Mouse (Mus musculus): Measurements from ENCODE around the gene Rab1a. TPM values are rescaled to one million over a fixed set of nuclear protein-coding genes. Genes with fewer than 3 reads are reported as not detected.
A peak's percentile ranks its signal among the peaks of the same experiment; 100 is the strongest.

Gene Rab1a
- polyA plus RNA-seq, 1 experiment from 2014 or later = 93.3 TPM

DNA sequence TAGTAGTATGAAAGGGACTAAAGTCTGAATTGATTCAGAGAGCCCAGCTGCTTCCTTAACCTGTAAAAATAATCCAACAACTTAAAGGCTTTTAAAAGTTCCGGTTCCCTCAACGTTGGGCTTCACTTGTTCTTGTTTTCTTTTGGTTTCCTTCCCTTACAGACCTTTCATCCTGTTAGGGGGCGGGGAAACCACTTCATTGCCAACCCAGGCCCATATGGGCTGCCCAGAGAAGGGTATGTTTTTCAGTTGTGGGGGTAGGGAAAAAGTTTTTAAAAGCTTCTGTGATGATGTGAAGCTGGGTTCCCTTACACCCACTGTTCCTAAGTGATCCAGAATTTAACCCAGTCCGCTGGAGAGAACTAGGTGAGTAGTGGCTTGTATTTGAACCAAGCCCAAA, 47.0 kb downstream of the Rab1a start:
- no peak for ATAC-seq (ENCODE audit: low read depth)
- Histone ChIP-seq H3K27ac (ENCODE audit: low read length) (no peak overlapping the region), H3K9ac (ENCODE audit: low read depth, low read length) (peak overlapping the region; percentile 88), H3K27me3 (ENCODE audit: control insufficient read depth, insufficient read depth, low read depth, low read length) (no peaks in the 10 kb centered on the region), H3K36me3 (ENCODE audit: control insufficient read depth, insufficient read depth) (no peaks in the 10 kb centered on the region), H3K4me3 (ENCODE audit: low read depth, low read length) (peak overlapping the region; percentile 84), H3K4me1 (ENCODE audit: control insufficient read depth, low read depth, low read length) (peaks cover 34% of the 10 kb centered on the region), H3K4me2 (ENCODE audit: low read depth, low read length) (peak overlapping the region; percentile 100), H3K9me3 (replicated peaks; ENCODE audit: control insufficient read depth, low read length) (no peaks in the 10 kb centered on the region)
- 4% methylated on average over 4 of the region's 4 CpGs for whole genome bisulfite sequencing (ENCODE audit: insufficient replicate concordance)

DNA sequence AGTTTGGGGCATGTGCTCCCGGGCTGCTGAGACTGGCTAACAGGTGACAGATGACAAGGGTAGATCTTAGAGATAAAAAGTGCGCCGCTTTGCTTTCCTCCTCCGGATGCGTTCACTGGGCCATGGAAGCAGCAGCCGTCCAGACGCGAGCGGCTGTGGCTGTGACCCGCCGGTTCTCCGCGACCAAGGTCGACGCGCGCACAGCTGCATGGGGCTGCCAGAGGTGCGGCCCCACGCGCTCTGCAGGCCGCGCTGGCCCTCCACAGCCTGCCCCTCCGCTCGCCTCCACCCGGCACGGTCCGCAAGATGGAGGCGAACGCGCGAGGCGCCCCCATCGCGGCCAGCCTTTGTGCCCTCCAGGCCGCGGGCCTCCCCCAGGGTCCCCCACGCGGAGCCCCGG, 47.6 kb downstream of the Rab1a start:
- peaks cover 34% of the 10 kb centered on the region for H3K4me1 ChIP-seq (ENCODE audit: control insufficient read depth, low read depth, low read length)
- H3K27ac ChIP-seq (ENCODE audit: low read length) = peak overlapping the region; percentile 75
- peak overlapping the region; percentile 88 for H3K9ac ChIP-seq (ENCODE audit: low read depth, low read length)
- peak overlapping the region; percentile 100 for H3K4me2 ChIP-seq (ENCODE audit: low read depth, low read length)
- peak; percentile 49 for ATAC-seq (ENCODE audit: low read depth)
- under 1% methylated on average over 39 of the region's 39 CpGs for WGBS (ENCODE audit: insufficient replicate concordance)
- H3K9me3 ChIP-seq (replicated peaks; ENCODE audit: control insufficient read depth, low read length) = no peaks in the 10 kb centered on the region
- no peaks in the 10 kb centered on the region for H3K36me3 ChIP-seq (ENCODE audit: control insufficient read depth, insufficient read depth)
- H3K4me3 ChIP-seq (ENCODE audit: low read depth, low read length) = peak overlapping the region; percentile 84
- H3K27me3 ChIP-seq (ENCODE audit: control insufficient read depth, insufficient read depth, low read depth, low read length) = no peaks in the 10 kb centered on the region

GRCm38 (mm10) chr11:20249296-20250110, 48.3 kb downstream of the Rab1a start, which contains the start of gene Cep68:
Gene Cep68 (minus strand): TSS chr11:20249429.
- Histone ChIP-seq H3K4me1 (ENCODE audit: control insufficient read depth, low read depth, low read length) (peaks cover 31% of the 10 kb centered on the region), H3K36me3 (ENCODE audit: control insufficient read depth, insufficient read depth) (no peaks in the 10 kb centered on the region), H3K27me3 (ENCODE audit: control insufficient read depth, insufficient read depth, low read depth, low read length) (no peaks in the 10 kb centered on the region), H3K9me3 (replicated peaks; ENCODE audit: control insufficient read depth, low read length) (no peaks in the 10 kb centered on the region), H3K9ac (ENCODE audit: low read depth, low read length) (peak within 1 kb of the TSS; percentile 88), H3K27ac (ENCODE audit: low read length) (peak within 1 kb of the TSS; percentile 75), H3K4me2 (ENCODE audit: low read depth, low read length) (peak within 1 kb of the TSS; percentile 100), H3K4me3 (ENCODE audit: low read depth, low read length) (peak within 1 kb of the TSS; percentile 84)
- ATAC-seq (ENCODE audit: low read depth) = peak; percentile 99
- under 1% methylated on average over 56 of the region's 59 CpGs for WGBS (ENCODE audit: insufficient replicate concordance)

- no peak for ATAC-seq (ENCODE audit: low read depth)
- no peak overlapping the region for H3K4me2 ChIP-seq (ENCODE audit: low read depth, low read length)
- no peaks in the 10 kb centered on the region for H3K36me3 ChIP-seq (ENCODE audit: control insufficient read depth, insufficient read depth)
- WGBS (ENCODE audit: insufficient replicate concordance) = 65% methylated on average over 6 of the region's 6 CpGs
- H3K9me3 ChIP-seq (replicated peaks; ENCODE audit: control insufficient read depth, low read length) = no peaks in the 10 kb centered on the region
- no peak overlapping the region for H3K4me3 ChIP-seq (ENCODE audit: low read depth, low read length)
- H3K4me1 ChIP-seq (ENCODE audit: control insufficient read depth, low read depth, low read length) = peaks cover 27% of the 10 kb centered on the region
- H3K9ac ChIP-seq (ENCODE audit: low read depth, low read length) = no peak overlapping the region
- no peak overlapping the region for H3K27ac ChIP-seq (ENCODE audit: low read length)
- H3K27me3 ChIP-seq (ENCODE audit: control insufficient read depth, insufficient read depth, low read depth, low read length) = no peaks in the 10 kb centered on the region
Observed at GRCm38 (mm10) chr11:20250476-20251178, 49.4 kb downstream of the Rab1a start.

- Histone ChIP-seq H3K4me3 (ENCODE audit: low read depth, low read length) (no peak overlapping the region), H3K9ac (ENCODE audit: low read depth, low read length) (no peak overlapping the region), H3K27me3 (ENCODE audit: control insufficient read depth, insufficient read depth, low read depth, low read length) (no peaks in the 10 kb centered on the region), H3K9me3 (replicated peaks; ENCODE audit: control insufficient read depth, low read length) (no peaks in the 10 kb centered on the region), H3K4me1 (ENCODE audit: control insufficient read depth, low read depth, low read length) (peaks cover 11% of the 10 kb centered on the region), H3K27ac (ENCODE audit: low read length) (no peak overlapping the region), H3K36me3 (ENCODE audit: control insufficient read depth, insufficient read depth) (no peaks in the 10 kb centered on the region), H3K4me2 (ENCODE audit: low read depth, low read length) (no peak overlapping the region)
- ATAC-seq (ENCODE audit: low read depth) = no peak
- WGBS (ENCODE audit: insufficient replicate concordance) = 53% methylated on average over 2 of the region's 2 CpGs
Observed at GRCm38 (mm10) chr11:20253088-20253487, 51.9 kb downstream of the Rab1a start.

DNA sequence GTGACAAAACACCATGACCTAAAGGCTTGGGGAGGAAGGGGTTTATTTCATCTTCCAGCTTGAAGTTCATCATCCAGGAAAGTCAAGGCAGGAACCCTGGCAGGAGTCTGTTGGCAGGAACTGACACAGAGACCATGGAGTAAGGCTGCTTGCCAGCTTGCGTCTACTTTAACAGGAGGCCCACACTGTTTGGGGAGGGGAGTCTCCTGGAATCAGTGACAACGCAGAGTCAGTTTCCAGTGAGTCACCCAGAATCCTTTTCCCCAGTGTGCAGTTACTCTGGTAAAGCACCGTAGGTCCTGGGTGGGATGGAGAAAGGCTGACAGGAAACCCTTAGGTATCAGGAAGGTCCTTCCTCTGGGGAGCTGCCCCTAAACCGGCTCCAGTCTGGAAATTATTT, 53.6 kb downstream of the Rab1a start:
- Histone ChIP-seq H3K27ac (ENCODE audit: low read length) (no peak overlapping the region), H3K4me2 (ENCODE audit: low read depth, low read length) (no peak overlapping the region), H3K27me3 (ENCODE audit: control insufficient read depth, insufficient read depth, low read depth, low read length) (no peaks in the 10 kb centered on the region), H3K36me3 (ENCODE audit: control insufficient read depth, insufficient read depth) (no peaks in the 10 kb centered on the region), H3K4me1 (ENCODE audit: control insufficient read depth, low read depth, low read length) (peaks cover 1% of the 10 kb centered on the region), H3K4me3 (ENCODE audit: low read depth, low read length) (no peak overlapping the region), H3K9me3 (replicated peaks; ENCODE audit: control insufficient read depth, low read length) (no peaks in the 10 kb centered on the region), H3K9ac (ENCODE audit: low read depth, low read length) (no peak overlapping the region)
- 70% methylated on average over 4 of the region's 4 CpGs for WGBS (ENCODE audit: insufficient replicate concordance)
- ATAC-seq (ENCODE audit: low read depth) = no peak

DNA sequence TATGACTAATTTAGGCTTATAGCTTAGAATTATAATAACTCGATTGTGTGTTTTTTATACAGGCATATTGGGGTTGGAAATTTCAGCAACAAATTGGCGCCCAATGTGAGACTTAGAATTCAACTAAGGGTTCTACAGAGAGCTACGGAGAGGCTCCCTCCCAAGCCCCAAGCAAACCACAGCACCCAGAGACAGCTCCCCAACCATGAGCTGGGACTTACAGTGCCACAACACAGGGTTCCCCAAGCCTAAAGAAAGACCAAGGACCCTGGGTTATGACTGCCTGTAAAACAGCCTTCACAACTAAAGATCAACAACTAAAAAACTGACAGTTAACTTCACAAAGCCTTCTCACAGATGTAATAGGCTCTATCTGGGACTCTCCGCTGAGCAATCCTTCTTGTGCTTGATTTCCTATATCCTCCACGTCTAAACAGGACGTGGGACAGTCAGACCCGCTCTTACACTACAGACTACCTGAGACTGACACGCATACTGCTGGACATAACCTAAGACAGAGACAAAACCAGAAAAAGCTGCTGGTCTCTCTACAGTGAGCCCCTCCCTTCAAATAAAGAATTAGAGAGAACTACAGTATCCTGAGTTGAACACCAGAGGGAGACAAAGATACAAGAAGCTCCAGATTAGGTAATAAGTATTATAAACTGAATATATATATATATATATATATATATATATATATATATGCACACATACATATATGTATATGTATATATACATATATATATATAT, 61.6 kb downstream of the Rab1a start:
- Histone ChIP-seq H3K36me3 (ENCODE audit: control insufficient read depth, insufficient read depth) (no peaks in the 10 kb centered on the region), H3K4me2 (ENCODE audit: low read depth, low read length) (no peak overlapping the region), H3K27me3 (ENCODE audit: control insufficient read depth, insufficient read depth, low read depth, low read length) (no peaks in the 10 kb centered on the region), H3K4me3 (ENCODE audit: low read depth, low read length) (no peak overlapping the region), H3K27ac (ENCODE audit: low read length) (no peak overlapping the region), H3K4me1 (ENCODE audit: control insufficient read depth, low read depth, low read length) (no peaks in the 10 kb centered on the region), H3K9ac (ENCODE audit: low read depth, low read length) (no peak overlapping the region), H3K9me3 (replicated peaks; ENCODE audit: control insufficient read depth, low read length) (no peaks in the 10 kb centered on the region)
- ATAC-seq (ENCODE audit: low read depth) = no peak
- WGBS (ENCODE audit: insufficient replicate concordance) = 37% methylated on average over 8 of the region's 8 CpGs

DNA sequence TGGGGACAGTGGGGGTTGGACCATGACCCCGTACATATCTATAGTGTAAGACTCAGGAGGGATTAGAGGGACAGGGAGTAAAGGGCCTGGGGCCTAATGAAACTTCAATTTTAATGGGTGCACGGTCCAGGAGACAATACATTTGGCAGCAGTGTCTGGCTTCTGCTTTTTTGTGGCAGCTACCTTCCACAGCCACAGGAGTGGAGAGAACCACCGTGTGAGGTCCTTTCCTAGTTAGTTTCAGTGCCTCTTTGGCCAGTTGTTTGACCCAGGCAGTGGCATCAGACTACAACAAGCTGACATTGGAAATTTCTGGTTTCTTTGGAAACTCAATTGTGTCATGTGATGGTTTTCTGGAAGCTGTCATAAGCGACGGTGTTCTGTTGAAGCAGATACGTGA, 68.7 kb downstream of the Rab1a start:
- Histone ChIP-seq H3K4me2 (ENCODE audit: low read depth, low read length) (no peak overlapping the region), H3K4me1 (ENCODE audit: control insufficient read depth, low read depth, low read length) (no peaks in the 10 kb centered on the region), H3K9ac (ENCODE audit: low read depth, low read length) (no peak overlapping the region), H3K27me3 (ENCODE audit: control insufficient read depth, insufficient read depth, low read depth, low read length) (no peaks in the 10 kb centered on the region), H3K27ac (ENCODE audit: low read length) (no peak overlapping the region), H3K36me3 (ENCODE audit: control insufficient read depth, insufficient read depth) (no peaks in the 10 kb centered on the region), H3K9me3 (replicated peaks; ENCODE audit: control insufficient read depth, low read length) (no peaks in the 10 kb centered on the region), H3K4me3 (ENCODE audit: low read depth, low read length) (no peak overlapping the region)
- no peak for ATAC-seq (ENCODE audit: low read depth)
- 60% methylated on average over 6 of the region's 6 CpGs for WGBS (ENCODE audit: insufficient replicate concordance)
